Mouse (Mus musculus): ENCODE measurements around the gene Bpi.

Bpi gene

GRCm38 (mm10) chr2:158299731-158300130 lies 41.8 kb downstream of the Bpi start:
- DNase-seq = no peak

DNA sequence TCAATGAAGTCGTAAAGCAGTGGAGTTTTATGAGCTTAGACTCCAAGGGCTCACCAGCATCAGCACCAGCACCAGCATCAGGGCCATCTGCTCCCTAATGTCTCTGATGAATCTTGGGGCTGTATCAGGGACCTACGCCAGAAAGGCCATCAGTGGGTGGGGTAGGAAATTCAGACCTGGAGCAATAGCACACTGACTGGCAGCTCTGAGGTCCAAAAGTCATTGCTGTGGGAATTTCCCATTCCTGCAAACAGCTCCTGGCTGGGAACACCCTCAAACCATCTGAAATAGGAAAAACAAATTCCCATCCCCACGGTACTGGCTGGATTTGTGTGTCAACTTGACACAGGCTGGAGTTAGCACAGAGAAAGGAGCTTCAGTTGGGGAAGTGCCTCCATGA lies 44.9 kb downstream of the Bpi start:
- DNase-seq = no peak

DNA sequence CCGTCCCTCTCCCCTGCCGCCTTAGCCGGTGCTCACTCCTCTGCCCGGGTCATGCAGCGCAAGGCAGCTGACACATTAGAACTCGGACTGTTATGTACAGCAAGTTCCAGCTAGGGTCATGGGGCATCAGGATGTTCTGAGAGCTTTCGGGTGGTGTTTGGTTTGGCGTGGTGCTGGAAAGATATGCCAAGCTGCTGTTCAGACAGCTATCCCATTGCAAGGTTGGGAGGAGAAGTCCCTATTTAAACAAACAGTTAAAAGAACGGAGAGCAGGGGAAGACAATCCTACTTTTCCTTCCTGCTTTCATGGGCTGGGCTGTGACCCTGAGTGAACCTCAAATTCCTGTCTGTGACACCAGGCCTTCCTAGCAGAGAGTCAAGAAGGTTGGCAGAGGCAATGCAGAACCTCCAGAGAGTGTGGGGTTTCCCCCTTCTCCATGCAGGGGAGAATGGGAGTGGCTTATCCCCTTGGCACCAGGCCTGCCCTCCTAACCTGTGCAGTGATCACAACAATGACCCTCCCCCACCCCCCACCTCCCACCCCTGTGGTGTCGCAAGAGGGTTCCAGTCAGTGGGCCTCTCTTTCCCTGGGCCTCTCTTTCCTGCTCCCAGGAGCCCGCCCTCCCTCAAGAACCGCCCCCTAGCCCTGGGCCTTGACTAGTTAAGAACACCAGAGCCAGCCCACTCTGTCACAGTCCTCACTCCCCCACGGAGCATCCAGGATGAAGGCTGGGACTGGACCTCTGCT lies 48.2 kb downstream of the Bpi start, which contains the start of gene Lbp:
TSS of gene Lbp (plus strand) at position 546 of the 748 bp plus-strand sequence.
- DNase-seq = no peak

DNA sequence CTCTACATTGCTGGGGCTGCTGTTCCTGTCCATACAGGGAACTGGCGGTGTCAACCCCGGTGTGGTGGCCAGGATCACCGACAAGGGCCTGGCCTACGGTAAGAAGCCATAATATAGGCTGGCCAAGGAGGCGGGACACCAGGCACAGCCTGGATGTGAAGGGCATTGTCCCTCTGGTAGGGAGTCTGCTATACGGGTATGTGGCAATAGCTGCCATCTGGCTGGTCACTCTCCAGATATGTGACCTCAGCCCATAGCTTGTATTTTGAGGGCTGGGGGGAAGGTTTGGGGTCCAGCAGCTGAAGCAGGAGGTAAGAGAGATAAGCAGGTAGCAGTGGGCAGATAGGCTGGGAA lies 48.8 kb downstream of the Bpi start:
- DNase-seq = no peak

DNA sequence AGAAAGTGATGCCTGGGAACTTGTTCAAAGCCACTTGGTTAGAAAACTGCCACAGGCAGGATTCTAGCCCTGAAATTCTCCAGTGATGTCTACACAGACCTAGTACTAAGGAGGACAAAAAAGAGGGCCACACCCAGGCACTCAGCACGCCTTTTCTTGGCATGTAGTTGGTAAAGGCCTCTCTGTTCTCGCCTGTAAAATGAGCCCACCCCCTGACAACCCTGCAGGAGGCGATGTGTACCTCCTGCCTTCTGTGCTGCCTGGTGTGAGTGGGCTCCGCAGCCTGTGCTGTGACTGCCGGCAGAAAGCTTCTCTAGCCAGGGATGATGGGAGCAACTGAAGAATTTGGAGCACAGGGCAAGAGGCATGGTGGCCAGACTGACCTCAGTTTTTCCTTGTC lies 50.4 kb downstream of the Bpi start:
- no peak for DNase-seq

DNA sequence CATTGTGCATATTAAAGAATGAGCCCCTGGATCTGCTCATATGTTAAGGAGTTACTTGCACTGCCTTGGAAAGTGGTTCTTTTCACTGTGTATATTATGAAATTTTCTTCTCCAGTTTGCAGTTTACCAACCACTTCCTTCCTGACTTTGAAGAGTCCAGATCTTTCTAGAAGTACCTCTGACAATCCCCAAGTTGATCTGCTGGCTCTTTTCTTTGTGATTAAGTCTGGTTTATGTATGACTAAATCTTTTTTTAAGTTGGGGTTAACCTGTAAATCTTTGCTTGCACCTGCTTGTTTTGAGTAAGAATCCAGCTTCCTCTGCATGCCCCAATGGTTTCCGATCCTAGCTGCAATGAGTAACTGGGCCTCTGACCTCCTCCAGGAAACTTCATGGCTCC lies 55.2 kb downstream of the Bpi start:
- DNase-seq = no peak

GRCm38 (mm10) chr2:158316371-158316770 lies 58.5 kb downstream of the Bpi start:
- DNase-seq = no peak

DNA sequence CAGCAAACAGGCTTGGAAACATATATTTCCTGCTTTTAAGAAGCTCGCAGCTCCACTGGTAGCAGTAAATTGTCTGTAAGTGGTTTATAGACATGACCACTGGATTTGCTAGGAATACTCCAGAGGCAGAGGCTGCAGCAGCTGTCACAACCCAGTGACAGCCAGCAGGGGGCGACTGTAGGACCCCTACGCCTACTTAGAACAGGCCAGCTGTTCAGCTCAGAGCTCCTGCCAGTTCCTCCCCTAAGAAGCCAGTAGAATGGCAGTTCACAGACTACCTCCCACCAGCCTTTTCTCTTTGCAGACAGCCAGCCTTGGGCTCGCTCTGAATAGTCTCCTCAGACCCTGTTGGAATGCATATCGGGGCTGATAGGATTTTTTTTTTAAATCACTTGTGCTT lies 59.1 kb downstream of the Bpi start:
- DNase-seq = no peak

DNA sequence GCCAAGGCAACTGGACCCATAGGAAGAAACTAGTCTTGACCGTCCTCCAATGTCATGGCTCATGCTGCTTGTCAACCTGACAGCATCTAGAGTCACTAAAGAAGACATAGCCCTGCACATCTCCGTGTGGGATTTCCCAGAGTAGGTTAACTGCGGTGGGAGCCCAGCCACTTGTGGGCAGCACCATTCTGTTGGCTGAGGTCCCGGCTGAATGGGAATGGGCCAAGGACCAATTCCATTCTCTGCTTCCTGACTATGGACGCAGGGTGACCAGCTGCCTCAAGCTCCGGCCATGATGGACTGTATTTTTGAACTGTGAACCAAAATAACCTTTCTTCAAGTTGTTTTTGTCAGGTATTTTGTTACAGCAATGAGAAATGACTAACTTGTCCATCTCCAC lies 63.7 kb downstream of the Bpi start:
- no peak for DNase-seq

DNA sequence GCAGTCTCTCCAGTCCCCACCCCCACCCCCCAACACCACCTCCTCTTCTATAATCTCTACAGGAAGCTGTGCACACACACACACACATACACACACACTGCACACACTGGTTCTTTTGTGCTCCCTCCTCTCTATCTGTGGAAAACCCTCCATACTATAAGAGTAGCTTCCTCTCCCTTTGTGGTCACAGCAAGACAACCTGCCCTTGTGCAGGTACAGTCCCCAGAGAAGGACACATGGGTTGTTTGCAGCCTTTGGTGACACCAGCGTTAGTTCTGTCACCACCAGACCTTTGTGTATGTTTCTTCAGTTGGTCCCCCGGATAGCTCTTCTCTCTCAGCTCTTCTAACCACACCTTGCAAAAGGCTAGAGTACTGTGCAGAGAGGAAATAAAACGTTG lies 65.0 kb downstream of the Bpi start:
- DNase-seq = no peak

DNA sequence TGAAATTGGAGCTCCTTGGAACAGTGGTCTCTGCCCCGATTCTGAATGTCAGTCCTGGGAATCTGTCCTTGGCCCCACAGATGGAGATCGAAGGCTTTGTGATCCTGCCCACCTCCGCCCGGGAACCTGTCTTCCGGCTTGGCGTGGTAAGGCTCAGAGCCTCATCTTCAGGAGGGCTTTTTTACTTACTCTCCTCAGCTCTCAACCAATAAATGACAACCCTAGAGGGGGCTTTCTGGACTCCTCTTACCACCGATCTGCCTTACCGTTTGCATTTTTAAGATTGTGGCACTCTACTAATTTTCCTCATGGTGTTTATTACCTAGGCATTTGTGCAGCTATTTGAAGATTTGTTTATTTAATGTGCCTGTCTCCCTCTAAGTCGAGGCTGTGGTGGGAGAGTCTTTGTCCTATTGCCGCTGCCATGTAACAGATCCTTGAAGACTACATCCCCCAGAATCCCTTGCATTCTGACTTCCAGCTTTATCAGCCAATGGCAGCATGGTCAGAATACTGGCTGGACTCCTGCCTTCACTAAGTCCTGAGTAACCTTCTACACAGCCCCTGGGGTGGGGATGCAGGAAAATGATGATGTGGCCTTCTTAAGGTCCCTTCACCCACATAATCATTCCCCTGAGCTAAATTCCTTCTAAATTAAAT lies 66.8 kb downstream of the Bpi start:
- DNase-seq = peak; percentile 11

GRCm38 (mm10) chr2:158325609-158326008 lies 67.7 kb downstream of the Bpi start:
- no peak for DNase-seq

Measured in cerebellum, adult 9-11 months (tissue).